In the genomic region with DNA sequence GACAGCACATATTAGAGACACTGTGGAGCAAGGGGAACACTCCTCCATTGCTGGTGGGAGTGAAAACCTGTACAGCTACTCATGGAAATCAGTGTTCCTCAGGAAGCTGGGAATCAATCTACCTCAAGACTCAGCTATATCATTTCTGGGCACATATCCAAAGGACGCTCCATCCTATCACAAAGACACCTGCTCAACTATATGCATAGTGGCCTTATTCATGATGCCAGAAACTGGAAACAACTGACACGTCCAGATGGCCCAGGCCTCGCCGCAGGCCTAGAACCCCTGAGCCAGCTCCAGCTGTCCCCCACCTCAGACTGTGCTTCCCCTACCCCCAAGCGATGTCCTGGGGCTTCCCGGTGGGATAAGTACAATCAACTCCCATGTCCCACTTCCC, we compare ENCODE assay signal across 18 mouse cellular contexts.
DNase-seq lines count a peak whose midpoint lies in the region; ATAC-seq and TF ChIP-seq lines count a peak whose summit lies in the region.
"Had no signal": no experiment of that assay in that cellular context is flagged by ENCODE, and none has a peak within 500 bp of the region (broad histone marks: within the 10 kb centered on the region; RNA-seq: fewer than 3 reads in every experiment).

No protein-coding gene starts in this region.

- H3K4me1 ChIP-seq in hindbrain, postnatal 0 days (ENCODE audit: insufficient read depth, low read length): no peaks in the 10 kb centered on the region
- H3K4me1 ChIP-seq in hindbrain, embryonic 10.5 days (replicated peaks): no peaks in the 10 kb centered on the region
- H3K4me1 ChIP-seq in limb, embryonic 10.5 days: no peaks in the 10 kb centered on the region
- H3K4me1 ChIP-seq: embryonic facial prominence, embryonic 12.5 days; forebrain, embryonic 15.5 days; heart, embryonic 15.5 days; hindbrain, embryonic 15.5 days had no signal

- H3K27me3 ChIP-seq in hindbrain, postnatal 0 days (ENCODE audit: insufficient read depth, low read length): no peaks in the 10 kb centered on the region
- no peaks in the 10 kb centered on the region for H3K27me3 ChIP-seq in hindbrain, embryonic 10.5 days (ENCODE audit: insufficient read depth, poor library complexity, severe bottlenecking)
- H3K27me3 ChIP-seq in limb, embryonic 10.5 days (ENCODE audit: low read depth, poor library complexity, severe bottlenecking): no peaks in the 10 kb centered on the region
- H3K27me3 ChIP-seq: embryonic facial prominence, embryonic 12.5 days; forebrain, embryonic 15.5 days; heart, embryonic 15.5 days; hindbrain, embryonic 15.5 days had no signal

- no peak overlapping the region for H3K27ac ChIP-seq in hindbrain, postnatal 0 days
- no peak overlapping the region for H3K27ac ChIP-seq in hindbrain, embryonic 10.5 days
- no peak overlapping the region; the same call in 1 of the 2 replicates for H3K27ac ChIP-seq in limb, embryonic 10.5 days
- H3K27ac ChIP-seq: embryonic facial prominence, embryonic 12.5 days; forebrain, embryonic 15.5 days; heart, embryonic 15.5 days; hindbrain, embryonic 15.5 days had no signal

- no peak overlapping the region for H3K4me3 ChIP-seq in hindbrain, postnatal 0 days (ENCODE audit: low read length)
- no peak overlapping the region for H3K4me3 ChIP-seq in hindbrain, embryonic 10.5 days
- no peak overlapping the region for H3K4me3 ChIP-seq in limb, embryonic 10.5 days
- H3K4me3 ChIP-seq: embryonic facial prominence, embryonic 12.5 days; forebrain, embryonic 15.5 days; heart, embryonic 15.5 days; hindbrain, embryonic 15.5 days had no signal

- no peak for TF ChIP-seq CTCF in hindbrain, postnatal 0 days (IDR thresholded peaks at IDR 0.05; ENCODE audit: low read depth)

- no peak overlapping the region for H3K4me2 ChIP-seq in hindbrain, postnatal 0 days (ENCODE audit: low read depth, low read length)
- H3K4me2 ChIP-seq: embryonic facial prominence, embryonic 12.5 days; forebrain, embryonic 15.5 days; heart, embryonic 11.5 days; heart, embryonic 15.5 days; hindbrain, embryonic 15.5 days had no signal

- no peak overlapping the region for H3K9ac ChIP-seq in hindbrain, postnatal 0 days (replicated peaks; ENCODE audit: low read length)
- H3K9ac ChIP-seq: embryonic facial prominence, embryonic 12.5 days; forebrain, embryonic 15.5 days; heart, embryonic 15.5 days; hindbrain, embryonic 15.5 days had no signal

- 70% methylated on average over 6 of the region's 6 CpGs for WGBS in hindbrain, postnatal 0 days
- 90% methylated on average over 6 of the region's 6 CpGs for WGBS in hindbrain, embryonic 10.5 days
- WGBS in limb, embryonic 10.5 days: 95% methylated on average over 6 of the region's 6 CpGs

- no peaks in the 10 kb centered on the region for H3K9me3 ChIP-seq in hindbrain, postnatal 0 days (ENCODE audit: low read length)
- H3K9me3 ChIP-seq in hindbrain, embryonic 10.5 days: no peaks in the 10 kb centered on the region
- H3K9me3 ChIP-seq in limb, embryonic 10.5 days (replicated peaks): no peaks in the 10 kb centered on the region
- H3K9me3 ChIP-seq: embryonic facial prominence, embryonic 12.5 days; forebrain, embryonic 15.5 days; heart, embryonic 15.5 days; hindbrain, embryonic 15.5 days had no signal

- DNase-seq in cerebellum, adult 9-11 months: peak; percentile 5
- no peak for DNase-seq in cerebellum, postnatal 4 days (ENCODE audit: low spot score in 2 of 2)
- peak; percentile 54 for DNase-seq in hindbrain, postnatal 0 days (ENCODE audit: low spot score)
- no peak for DNase-seq in hindbrain, embryonic 10.5 days (ENCODE audit: low spot score)
- DNase-seq in brain, adult 2 months (ENCODE audit: low read depth, low spot score): peak; percentile 10
- peak; percentile 19 for DNase-seq in limb, embryonic 10.5 days (ENCODE audit: low spot score)
- DNase-seq: adrenal gland, adult 2 months; adrenal gland, postnatal 25 days; cerebellum, adult 11 months; gastrocnemius, postnatal 36 days; heart, adult 18-20 months; heart, postnatal 14 days; kidney, adult 11 months had no signal

- no peaks in the 10 kb centered on the region for H3K36me3 ChIP-seq in hindbrain, postnatal 0 days (ENCODE audit: insufficient read depth, low read length)
- H3K36me3 ChIP-seq in hindbrain, embryonic 10.5 days: no peaks in the 10 kb centered on the region
- H3K36me3 ChIP-seq in limb, embryonic 10.5 days: no peaks in the 10 kb centered on the region
- H3K36me3 ChIP-seq: embryonic facial prominence, embryonic 12.5 days; forebrain, embryonic 15.5 days; heart, embryonic 15.5 days; hindbrain, embryonic 15.5 days had no signal

- peak; percentile 66; the same call in 1 of the 2 replicates for ATAC-seq in hindbrain, postnatal 0 days
- ATAC-seq: forebrain, embryonic 15.5 days had no signal

Comparison
In these comparisons a context has a peak if more than half of its experiments do, and no peak if none do; other contexts are left out.
1. DNase-seq: peak in cerebellum, adult 9-11 months (single experiment), hindbrain, postnatal 0 days (single experiment), brain, adult 2 months (single experiment) and limb, embryonic 10.5 days (single experiment); none in cerebellum, postnatal 4 days (0 of 2) and hindbrain, embryonic 10.5 days (single experiment).